Mouse (Mus musculus) neural tube, embryonic 15.5 days (tissue): ENCODE measurements around the gene Best3. TPM values are rescaled to one million over a fixed set of nuclear protein-coding genes. Genes with fewer than 3 reads are reported as not detected.

Source experiments
- ATAC-seq: fragments of 200-750 bp; cut with Nextera tagmentation; 2 replicates; pipeline ENCODE4 v1.8.0; 2017; ENCODE audit warnings: mild to moderate bottlenecking, moderate TSS enrichment, moderate library complexity; ENCODE audit not compliant: low FRiP score
- H3K27ac ChIP-seq: fragments of 300-500 bp; sonication (generic); replicated peaks from 2 replicates; pipeline ENCODE4 v1.5.1; 2015; ENCODE audit warnings: mild to moderate bottlenecking, inconsistent platforms
- H3K27me3 ChIP-seq: fragments of 300-500 bp; sonication (generic); replicated peaks from 2 replicates; pipeline ENCODE4 v1.6.1; 2015; ENCODE audit warnings: inconsistent platforms
- H3K36me3 ChIP-seq: fragments of 300-500 bp; sonication (generic); 2 replicates; pipeline ENCODE4 v1.6.1; 2015; ENCODE audit warnings: inconsistent platforms
- H3K4me1 ChIP-seq: fragments of 300-500 bp; sonication (generic); 2 replicates; pipeline ENCODE4 v1.6.1; 2015; ENCODE audit warnings: inconsistent platforms
- H3K4me2 ChIP-seq: fragments of 300-500 bp; sonication (generic); 2 replicates; pipeline ENCODE4 v1.6.1; 2015; ENCODE audit warnings: inconsistent platforms, mild to moderate bottlenecking, moderate library complexity
- H3K4me3 ChIP-seq: fragments of 300-500 bp; sonication (generic); replicated peaks from 2 replicates; pipeline ENCODE4 v1.5.1; 2015; ENCODE audit warnings: mild to moderate bottlenecking, inconsistent platforms
- H3K9ac ChIP-seq: fragments of 300-500 bp; sonication (generic); replicated peaks from 2 replicates; pipeline ENCODE4 v1.6.1; 2015; ENCODE audit warnings: mild to moderate bottlenecking, inconsistent platforms
- H3K9me3 ChIP-seq: fragments of 300-500 bp; sonication (generic); replicated peaks from 2 replicates; pipeline ENCODE4 v1.6.1; 2016; ENCODE audit warnings: inconsistent platforms
- WGBS: fragments of 180-500 bp; shearing (Covaris S2); methylation state at CpG from one replicate; pipeline ENCODE4 v1.1.7; 2015; ENCODE audit warnings: mixed read lengths; 5-methylcytosine and 5-hydroxymethylcytosine counted together
- polyA plus RNA-seq: library from polyadenylated mRNA; unstranded; fragments of >200 nt; fragmentation: Nextera tagmentation; extraction: Ambion mirVana; gene quantifications from 2 replicates; pipeline ENCODE4 v1.2.1, GENCODE M21; 2015

Gene Best3
- polyA plus RNA-seq, 1 experiment from 2014 or later: 0.14 TPM

DNA sequence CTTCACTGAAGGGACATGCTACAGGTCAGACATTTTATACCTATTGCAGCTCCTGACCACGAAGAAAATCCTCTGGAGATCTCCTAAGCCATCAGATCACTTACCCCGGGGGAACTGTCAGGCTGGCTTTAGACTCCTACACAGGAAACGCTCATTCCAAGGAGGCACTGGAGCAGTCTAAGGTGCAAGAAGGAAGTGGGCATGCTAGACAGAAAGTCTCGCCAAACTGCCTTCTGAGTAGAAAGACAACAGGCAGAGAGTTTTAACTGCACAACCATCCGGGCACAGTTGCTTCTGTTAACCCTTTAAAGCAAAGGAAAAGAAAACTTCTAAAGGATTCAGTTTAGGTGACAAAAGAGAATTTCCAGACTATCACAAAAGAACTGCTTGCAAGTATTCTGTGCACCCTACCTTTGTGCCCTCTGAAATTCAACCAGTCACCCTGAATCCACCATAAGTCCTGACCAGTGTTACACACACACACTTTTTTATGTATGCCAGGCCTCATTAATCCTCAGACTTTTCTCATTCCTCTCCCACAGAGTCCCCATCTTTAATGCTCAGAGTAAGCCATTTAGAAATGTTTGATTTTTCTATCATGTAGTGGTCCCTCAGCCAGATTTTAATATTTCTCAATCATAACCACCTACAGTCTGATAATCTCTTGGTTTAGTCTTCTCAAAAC is 28.1 kb upstream of the Best3 start:
- H3K9ac ChIP-seq: no peak overlapping the region
- H3K36me3 ChIP-seq: no peaks in the 10 kb centered on the region
- no peak overlapping the region for H3K27ac ChIP-seq
- H3K4me2 ChIP-seq: no peak overlapping the region
- H3K4me3 ChIP-seq: no peak overlapping the region
- H3K4me1 ChIP-seq: no peaks in the 10 kb centered on the region
- no peaks in the 10 kb centered on the region for H3K27me3 ChIP-seq
- 67% methylated on average over 5 of the region's 5 CpGs for WGBS
- ATAC-seq: no peak
- no peaks in the 10 kb centered on the region for H3K9me3 ChIP-seq

DNA sequence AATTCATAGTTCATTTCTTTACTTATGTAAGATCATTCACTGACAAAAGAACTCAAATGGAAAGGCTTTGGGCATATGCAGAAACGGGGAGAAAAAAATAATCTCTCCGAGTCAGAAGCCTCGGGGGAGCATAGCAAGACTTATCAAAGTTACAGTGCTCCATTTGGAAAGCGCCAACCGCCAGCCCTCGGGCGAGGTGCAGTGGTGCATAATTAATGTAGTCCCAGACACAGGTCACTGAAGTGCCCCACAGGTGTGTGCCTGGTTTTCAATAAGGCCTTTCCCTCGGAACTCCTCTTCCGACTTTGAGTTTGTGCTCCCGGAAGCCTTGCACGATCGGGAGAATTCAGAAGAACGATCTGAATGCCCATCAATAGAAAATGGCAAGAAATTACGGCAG is 24.0 kb upstream of the Best3 start:
- H3K27me3 ChIP-seq: no peaks in the 10 kb centered on the region
- 87% methylated on average over 14 of the region's 14 CpGs for WGBS
- H3K4me2 ChIP-seq: no peak overlapping the region
- no peak overlapping the region for H3K27ac ChIP-seq
- no peaks in the 10 kb centered on the region for H3K9me3 ChIP-seq
- no peak overlapping the region for H3K9ac ChIP-seq
- no peak overlapping the region for H3K4me3 ChIP-seq
- ATAC-seq: no peak
- H3K36me3 ChIP-seq: no peaks in the 10 kb centered on the region
- H3K4me1 ChIP-seq: no peaks in the 10 kb centered on the region

DNA sequence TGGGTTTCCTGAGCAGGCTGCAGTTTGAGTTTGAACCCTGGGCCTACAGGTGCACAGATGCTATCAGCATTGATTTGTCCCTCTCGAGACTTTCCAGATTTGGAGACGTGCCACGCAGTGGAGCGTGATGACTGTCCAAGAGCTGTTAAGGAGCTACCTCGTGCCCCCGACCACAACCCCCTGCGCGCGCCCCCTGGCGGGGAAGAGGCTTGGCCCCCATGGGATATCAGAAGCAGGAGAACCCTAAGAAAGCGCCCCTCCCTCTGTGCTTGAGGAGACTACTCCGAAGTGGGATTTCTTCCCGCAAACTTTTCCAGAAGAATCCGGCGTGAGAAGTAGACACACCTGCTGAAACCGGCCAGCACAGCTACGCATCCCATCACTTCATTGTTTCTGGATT is 23.3 kb upstream of the Best3 start:
- no peak overlapping the region for H3K4me3 ChIP-seq
- no peaks in the 10 kb centered on the region for H3K27me3 ChIP-seq
- no peaks in the 10 kb centered on the region for H3K36me3 ChIP-seq
- H3K4me2 ChIP-seq: no peak overlapping the region
- H3K9ac ChIP-seq: no peak overlapping the region
- 68% methylated on average over 17 of the region's 17 CpGs for WGBS
- ATAC-seq: no peak
- H3K4me1 ChIP-seq: no peaks in the 10 kb centered on the region
- no peaks in the 10 kb centered on the region for H3K9me3 ChIP-seq
- H3K27ac ChIP-seq: no peak overlapping the region

DNA sequence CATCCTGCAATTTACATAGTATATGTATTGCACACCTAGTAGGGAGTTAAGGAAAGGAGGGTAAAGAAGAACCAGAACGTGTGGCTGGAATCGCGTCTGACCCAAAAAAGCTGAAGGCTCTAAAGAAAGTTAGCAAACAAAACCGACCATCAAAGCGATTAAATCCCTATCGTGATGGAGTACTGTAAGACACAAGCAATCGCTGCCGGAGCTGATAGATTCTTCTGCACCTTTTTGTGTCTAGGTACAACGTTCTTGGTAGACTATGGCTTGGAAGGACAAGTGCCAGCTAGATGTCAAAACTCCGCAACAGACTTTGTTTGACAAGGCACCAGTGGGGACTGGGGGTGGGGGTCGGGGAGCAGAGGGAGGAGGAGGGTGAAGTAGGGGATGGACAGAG is 22.0 kb upstream of the Best3 start:
- H3K9ac ChIP-seq: no peak overlapping the region
- H3K27ac ChIP-seq: no peak overlapping the region
- no peaks in the 10 kb centered on the region for H3K27me3 ChIP-seq
- no peaks in the 10 kb centered on the region for H3K4me1 ChIP-seq
- no peak overlapping the region for H3K4me3 ChIP-seq
- no peak overlapping the region for H3K4me2 ChIP-seq
- no peak for ATAC-seq
- H3K9me3 ChIP-seq: no peaks in the 10 kb centered on the region
- no peaks in the 10 kb centered on the region for H3K36me3 ChIP-seq
- 83% methylated on average over 11 of the region's 11 CpGs for WGBS

DNA sequence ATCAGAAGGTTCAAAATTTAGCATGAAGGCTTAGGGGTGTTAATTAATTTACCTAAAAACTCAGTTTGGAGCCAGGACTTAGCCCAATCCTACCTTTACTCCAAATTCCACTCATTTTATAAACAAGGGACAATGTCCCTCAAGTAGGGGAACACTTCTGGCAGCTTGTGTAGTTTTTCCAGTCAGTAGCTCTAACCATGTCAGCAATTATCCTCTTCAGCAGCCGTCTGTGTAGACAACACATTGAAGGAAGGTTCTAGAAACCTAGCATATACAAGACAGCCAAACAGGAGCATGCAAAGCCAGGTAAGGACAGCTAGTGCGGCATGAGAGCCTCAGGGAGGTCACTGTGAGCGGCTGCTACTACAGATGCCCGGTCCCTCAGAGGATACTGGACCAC is 21.5 kb upstream of the Best3 start:
- Histone ChIP-seq H3K9ac (no peak overlapping the region), H3K36me3 (no peaks in the 10 kb centered on the region), H3K4me3 (no peak overlapping the region), H3K4me2 (no peak overlapping the region), H3K27ac (no peak overlapping the region), H3K4me1 (no peaks in the 10 kb centered on the region), H3K9me3 (no peaks in the 10 kb centered on the region), H3K27me3 (no peaks in the 10 kb centered on the region)
- no peak for ATAC-seq
- WGBS: 87% methylated on average over 4 of the region's 4 CpGs

DNA sequence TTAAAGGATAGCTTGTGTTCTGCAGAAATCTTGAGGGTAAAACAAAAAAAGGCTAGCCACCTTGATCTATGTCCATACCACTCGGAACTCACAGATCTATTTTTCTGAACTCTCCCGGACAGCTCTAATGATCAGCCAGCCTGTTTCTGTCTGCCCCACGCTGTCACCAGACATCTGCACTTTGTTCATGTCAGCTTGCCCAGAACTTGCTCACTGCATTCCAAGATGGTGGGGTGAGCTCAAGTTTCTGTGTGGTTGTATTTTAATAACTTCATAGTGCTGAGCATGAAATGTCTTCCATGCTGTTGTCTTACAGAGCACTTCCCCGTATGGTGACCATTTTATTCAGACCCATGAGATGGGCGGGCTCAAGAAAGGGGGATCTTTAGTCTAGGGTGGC is 20.8 kb upstream of the Best3 start:
- Histone ChIP-seq H3K9ac (no peak overlapping the region), H3K4me3 (no peak overlapping the region), H3K4me2 (no peak overlapping the region), H3K27ac (no peak overlapping the region), H3K27me3 (no peaks in the 10 kb centered on the region), H3K9me3 (no peaks in the 10 kb centered on the region), H3K4me1 (no peaks in the 10 kb centered on the region), H3K36me3 (no peaks in the 10 kb centered on the region)
- ATAC-seq: no peak
- 85% methylated on average over 5 of the region's 5 CpGs for WGBS

DNA sequence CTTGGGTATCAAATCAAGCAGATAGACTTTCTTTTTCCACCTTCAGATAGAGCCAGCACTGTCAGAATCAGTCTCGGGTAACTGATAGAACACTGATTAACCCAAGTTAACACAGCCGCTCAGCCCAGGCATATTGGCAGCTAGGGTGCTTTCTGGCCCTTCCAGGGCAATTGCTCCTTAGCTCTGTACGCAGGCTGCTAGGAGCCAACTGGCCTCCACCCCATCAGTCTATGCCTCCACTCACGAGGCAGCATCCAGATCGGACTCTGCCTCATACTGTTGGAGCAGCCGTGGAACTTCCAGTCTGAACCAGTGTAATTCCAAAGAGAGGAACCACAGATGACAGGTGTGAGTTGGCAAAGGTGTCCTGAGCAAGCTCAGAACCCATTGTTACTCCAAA is 20.0 kb upstream of the Best3 start:
- ATAC-seq: no peak
- Histone ChIP-seq H3K27me3 (no peaks in the 10 kb centered on the region), H3K4me1 (no peaks in the 10 kb centered on the region), H3K9me3 (no peaks in the 10 kb centered on the region), H3K4me2 (no peak overlapping the region), H3K9ac (no peak overlapping the region), H3K36me3 (no peaks in the 10 kb centered on the region), H3K4me3 (no peak overlapping the region), H3K27ac (no peak overlapping the region)
- 85% methylated on average over 6 of the region's 6 CpGs for WGBS

DNA sequence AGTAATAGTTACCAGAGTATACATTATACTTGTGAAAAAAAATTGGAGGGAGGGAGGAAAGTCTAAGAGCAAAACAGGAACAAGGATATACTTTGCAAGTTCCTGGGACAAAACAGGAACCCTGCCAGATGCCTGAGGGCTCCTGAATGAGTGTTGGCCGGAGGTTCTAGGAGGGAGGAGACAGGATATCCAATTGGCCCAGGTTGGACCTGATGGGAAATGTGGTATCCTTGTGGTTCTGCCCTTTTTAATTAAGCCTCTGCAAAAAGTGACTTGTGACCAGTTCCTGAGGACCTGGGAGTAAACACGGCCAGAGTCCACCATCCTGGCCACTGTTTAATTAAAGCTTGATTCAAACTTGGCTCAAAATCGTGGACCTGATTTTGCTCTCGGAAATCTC is 17.4 kb upstream of the Best3 start:
- Histone ChIP-seq H3K36me3 (no peaks in the 10 kb centered on the region), H3K27ac (no peak overlapping the region), H3K4me2 (no peak overlapping the region), H3K4me1 (no peaks in the 10 kb centered on the region), H3K9ac (no peak overlapping the region), H3K27me3 (no peaks in the 10 kb centered on the region), H3K9me3 (no peaks in the 10 kb centered on the region), H3K4me3 (no peak overlapping the region)
- no peak for ATAC-seq
- 90% methylated on average over 4 of the region's 4 CpGs for WGBS

DNA sequence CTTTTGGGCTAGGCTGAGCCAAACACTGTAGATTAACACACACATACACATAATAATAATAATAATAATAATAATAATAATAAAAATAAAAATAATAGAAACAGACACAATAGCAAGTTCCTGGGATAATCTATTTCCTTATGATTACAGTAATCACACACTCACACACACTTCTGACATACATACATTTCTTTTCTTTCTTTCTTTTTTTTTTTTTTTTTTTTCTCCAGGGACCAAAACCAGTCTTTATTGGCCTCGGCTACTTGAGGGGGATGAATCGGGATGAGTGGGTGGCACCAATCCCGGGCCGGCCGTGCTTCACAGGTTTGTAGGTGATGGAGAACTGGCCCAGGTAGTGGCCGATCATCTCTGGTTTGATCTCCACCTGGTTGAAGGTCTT is 13.6 kb upstream of the Best3 start, which contains the start of gene Gm10271:
Gm10271 (minus strand) TSS at position 101 of the 400 bp plus-strand sequence.
- no peaks in the 10 kb centered on the region for H3K36me3 ChIP-seq
- H3K27ac ChIP-seq: no peak within 1 kb of the TSS
- no peak within 1 kb of the TSS for H3K9ac ChIP-seq
- H3K4me2 ChIP-seq: no peak within 1 kb of the TSS
- WGBS: 98% methylated on average over 6 of the region's 6 CpGs
- ATAC-seq: no peak
- H3K27me3 ChIP-seq: no peaks in the 10 kb centered on the region
- H3K4me3 ChIP-seq: no peak within 1 kb of the TSS
- H3K9me3 ChIP-seq: no peaks in the 10 kb centered on the region
- no peaks in the 10 kb centered on the region for H3K4me1 ChIP-seq

DNA sequence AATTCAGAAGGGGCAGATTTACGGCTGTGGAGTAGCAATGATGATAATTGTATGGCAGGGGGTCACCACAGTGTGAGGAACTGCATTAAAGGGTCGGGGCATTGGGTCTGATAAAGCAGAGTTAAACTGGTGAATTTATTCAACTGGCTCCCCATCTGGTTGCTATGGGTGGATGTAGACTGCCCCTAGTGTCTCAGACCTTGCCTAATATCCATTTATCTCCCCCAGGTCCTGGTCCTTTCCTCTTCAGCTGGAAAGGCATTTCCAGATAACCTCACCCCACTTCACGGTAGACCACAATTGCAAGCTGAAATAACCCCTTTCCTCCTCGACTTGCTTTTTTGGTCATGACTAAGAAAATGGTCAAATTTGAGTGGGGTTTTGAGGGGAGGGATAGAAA is 8.7 kb upstream of the Best3 start:
- Histone ChIP-seq H3K4me2 (no peak overlapping the region), H3K9me3 (no peaks in the 10 kb centered on the region), H3K9ac (no peak overlapping the region), H3K4me3 (no peak overlapping the region), H3K27ac (no peak overlapping the region), H3K27me3 (no peaks in the 10 kb centered on the region), H3K4me1 (no peaks in the 10 kb centered on the region), H3K36me3 (no peaks in the 10 kb centered on the region)
- 55% methylated on average over 4 of the region's 4 CpGs for WGBS
- ATAC-seq: no peak

DNA sequence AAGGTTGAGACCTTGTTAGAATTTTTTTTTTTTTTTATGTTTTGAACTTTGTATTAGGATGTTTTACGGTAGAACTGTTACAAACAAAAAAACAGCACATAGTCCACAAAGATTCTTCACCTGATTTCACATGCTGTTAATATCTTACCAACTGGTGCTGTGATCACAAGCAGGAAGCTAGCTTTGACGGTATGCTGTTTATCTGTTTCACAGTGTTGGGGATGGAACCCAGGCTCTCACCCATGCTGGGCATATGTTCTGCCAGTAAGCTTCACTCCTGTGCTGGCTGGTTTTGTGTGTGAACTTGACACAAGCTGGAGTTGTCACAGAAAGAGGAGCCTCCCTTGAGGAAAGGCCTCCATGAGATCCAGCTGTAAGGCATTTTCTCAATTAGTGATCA is 8.3 kb upstream of the Best3 start:
- WGBS: 91% methylated on average over 2 of the region's 2 CpGs
- H3K4me1 ChIP-seq: no peaks in the 10 kb centered on the region
- no peaks in the 10 kb centered on the region for H3K36me3 ChIP-seq
- no peak overlapping the region for H3K4me2 ChIP-seq
- no peaks in the 10 kb centered on the region for H3K27me3 ChIP-seq
- no peaks in the 10 kb centered on the region for H3K9me3 ChIP-seq
- H3K9ac ChIP-seq: no peak overlapping the region
- H3K4me3 ChIP-seq: no peak overlapping the region
- ATAC-seq: no peak
- H3K27ac ChIP-seq: no peak overlapping the region

DNA sequence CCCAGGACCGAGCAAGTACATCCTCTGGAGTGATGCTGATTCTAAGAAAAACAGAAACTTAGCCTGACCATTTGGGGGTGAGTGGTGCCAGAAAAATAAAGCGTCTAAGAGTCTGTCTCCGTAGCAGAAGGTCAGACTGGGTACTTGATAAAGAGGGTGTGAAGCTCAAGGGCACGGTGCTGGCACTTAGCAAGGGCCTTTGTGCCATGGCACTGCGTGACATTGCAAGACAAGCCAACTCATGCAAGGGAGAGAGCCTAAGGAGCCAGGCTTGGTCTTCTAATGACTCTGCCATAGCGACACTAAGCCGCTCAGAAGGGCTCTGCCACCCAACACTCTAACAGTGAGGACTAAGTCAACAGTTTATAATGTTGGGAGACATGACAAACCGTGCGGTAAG is 7.3 kb upstream of the Best3 start:
- Histone ChIP-seq H3K9ac (no peak overlapping the region), H3K4me3 (no peak overlapping the region), H3K36me3 (no peaks in the 10 kb centered on the region), H3K27me3 (no peaks in the 10 kb centered on the region), H3K4me2 (no peak overlapping the region), H3K9me3 (no peaks in the 10 kb centered on the region), H3K4me1 (no peaks in the 10 kb centered on the region), H3K27ac (no peak overlapping the region)
- no peak for ATAC-seq
- WGBS: 91% methylated on average over 9 of the region's 9 CpGs

DNA sequence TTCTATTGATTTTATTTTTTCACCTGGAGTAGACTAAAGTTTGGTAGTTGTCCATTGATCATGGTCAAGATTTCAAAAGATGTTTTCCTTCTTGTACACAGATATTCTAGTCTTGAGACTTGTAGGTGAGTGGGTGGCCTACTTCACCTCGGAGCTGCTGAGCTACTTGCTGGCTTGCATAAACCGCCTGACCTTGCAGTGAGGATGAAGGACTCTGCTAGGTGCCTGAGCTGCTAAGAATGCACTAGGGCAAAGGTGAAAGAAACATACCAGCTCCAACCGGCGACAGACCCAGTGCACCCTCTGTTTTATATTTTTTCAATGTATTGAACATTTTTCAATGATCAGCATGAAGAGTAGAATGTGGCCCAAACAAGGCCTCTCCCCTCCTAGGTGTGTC is 5.8 kb upstream of the Best3 start:
- ATAC-seq: no peak
- H3K4me3 ChIP-seq: no peak overlapping the region
- peaks cover 3% of the 10 kb centered on the region; the same call in 1 of the 2 replicates for H3K4me1 ChIP-seq
- WGBS: 90% methylated on average over 4 of the region's 4 CpGs
- no peak overlapping the region for H3K9ac ChIP-seq
- no peaks in the 10 kb centered on the region for H3K27me3 ChIP-seq
- H3K9me3 ChIP-seq: no peaks in the 10 kb centered on the region
- H3K4me2 ChIP-seq: no peak overlapping the region
- no peaks in the 10 kb centered on the region for H3K36me3 ChIP-seq
- H3K27ac ChIP-seq: no peak overlapping the region
